Comparison of ENCODE assay signal across 8 mouse cellular contexts in the genomic region with DNA sequence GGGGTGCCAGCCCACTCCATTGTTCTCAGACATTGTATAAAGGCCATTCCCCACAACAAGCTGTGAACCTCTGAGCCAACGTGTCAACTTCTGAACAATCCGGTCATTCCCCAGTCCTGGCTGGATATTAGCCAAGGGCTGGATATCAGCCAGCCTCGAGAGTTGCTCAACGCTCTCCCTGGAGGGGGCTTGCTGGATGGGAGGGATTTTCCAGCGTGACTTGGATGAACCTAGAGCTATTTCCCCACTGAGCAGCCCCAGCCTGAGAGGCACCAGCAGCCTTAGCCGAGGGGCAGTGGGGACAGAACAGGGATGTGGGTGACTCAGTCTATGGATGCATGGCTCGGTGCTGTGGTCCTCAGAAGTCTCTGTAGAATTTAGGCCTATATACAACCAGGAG. TPM values are rescaled to one million over a fixed set of nuclear protein-coding genes. Genes with fewer than 3 reads are reported as not detected.
A peak's percentile ranks its signal among the peaks of the same experiment; 100 is the strongest.
DNase-seq lines count a peak whose midpoint lies in the region; ATAC-seq lines count a peak whose summit lies in the region.

No protein-coding gene starts in this region.

- DNase-seq in adrenal gland, adult 2 months: peak; percentile 82
- peak; percentile 29 to 61 for DNase-seq in cerebellum, postnatal 25 days
- peak; percentile 31 for DNase-seq in gonadal fat pad, adult 2 months (ENCODE audit: low read depth)
- peak; percentile 40 for DNase-seq in limb, embryonic 10.5 days (ENCODE audit: low spot score)
- DNase-seq in urinary bladder, adult 18-20 months (ENCODE audit: low spot score in 2 of 2): peak; percentile 28 to 71

- H3K9ac ChIP-seq in intestine, embryonic 15.5 days: peak overlapping the region; percentile 24; the same call in 1 of the 2 replicates
- H3K9ac ChIP-seq in midbrain, embryonic 13.5 days (replicated peaks): no peak overlapping the region

- H3K27ac ChIP-seq in intestine, embryonic 15.5 days: peak overlapping the region; percentile 81
- H3K27ac ChIP-seq in limb, embryonic 10.5 days: peak overlapping the region; percentile 82
- peak overlapping the region; percentile 42 for H3K27ac ChIP-seq in midbrain, embryonic 13.5 days

- ATAC-seq in intestine, embryonic 15.5 days: peak; percentile 82
- peak; percentile 78 for ATAC-seq in midbrain, embryonic 13.5 days
- no peak for ATAC-seq in inflammation-experienced regulatory T-cells, adult 6 months

- H3K4me1 ChIP-seq in intestine, embryonic 15.5 days (replicated peaks): peaks cover 23% of the 10 kb centered on the region
- H3K4me1 ChIP-seq in limb, embryonic 10.5 days: peaks cover 46% of the 10 kb centered on the region
- H3K4me1 ChIP-seq in midbrain, embryonic 13.5 days (replicated peaks): peaks cover 20% of the 10 kb centered on the region

- H3K4me3 ChIP-seq in intestine, embryonic 15.5 days (replicated peaks): no peak overlapping the region
- peak overlapping the region; percentile 16; the same call in 1 of the 2 replicates for H3K4me3 ChIP-seq in limb, embryonic 10.5 days
- H3K4me3 ChIP-seq in midbrain, embryonic 13.5 days (replicated peaks): no peak overlapping the region

- WGBS in intestine, embryonic 15.5 days: 20% methylated on average over 7 of the region's 7 CpGs
- WGBS in limb, embryonic 10.5 days: 44% methylated on average over 7 of the region's 7 CpGs
- WGBS in midbrain, embryonic 13.5 days: 14% methylated on average over 7 of the region's 7 CpGs

- no peaks in the 10 kb centered on the region for H3K9me3 ChIP-seq in intestine, embryonic 15.5 days
- H3K9me3 ChIP-seq in limb, embryonic 10.5 days (replicated peaks): no peaks in the 10 kb centered on the region
- H3K9me3 ChIP-seq in midbrain, embryonic 13.5 days: no peaks in the 10 kb centered on the region

- H3K36me3 ChIP-seq in intestine, embryonic 15.5 days: no peaks in the 10 kb centered on the region
- no peaks in the 10 kb centered on the region for H3K36me3 ChIP-seq in limb, embryonic 10.5 days
- H3K36me3 ChIP-seq in midbrain, embryonic 13.5 days: no peaks in the 10 kb centered on the region

- H3K4me2 ChIP-seq in intestine, embryonic 15.5 days (replicated peaks): peak overlapping the region; percentile 26
- H3K4me2 ChIP-seq in midbrain, embryonic 13.5 days (replicated peaks): no peak overlapping the region

- no peaks in the 10 kb centered on the region for H3K27me3 ChIP-seq in intestine, embryonic 15.5 days (replicated peaks)
- peaks cover 86% of the 10 kb centered on the region for H3K27me3 ChIP-seq in limb, embryonic 10.5 days (ENCODE audit: low read depth, poor library complexity, severe bottlenecking)
- H3K27me3 ChIP-seq in midbrain, embryonic 13.5 days: 0 out of 2 replicates have a peak, but pooled peaks cover 4% of the 10 kb centered on the region

RNA-seq across cellular contexts. Expression of a gene that starts 51.0 kb away (rescaled TPM):
- 1 to 10 TPM in 1 of 2 experiments, under 1 TPM in 1; 0.69 to 4.9 TPM for total RNA-seq in adrenal gland, adult 2 months (2021)
- polyA plus RNA-seq in adrenal gland, adult 2 months (2012; rRNA removed): 6.3 and 13.2 TPM in 2 replicates
- polyA plus RNA-seq in gonadal fat pad, adult 2 months (2012; rRNA removed): 6.5 and 6.7 TPM in 2 replicates
- polyA plus RNA-seq in intestine, embryonic 15.5 days (2015; fragmentation: Nextera tagmentation; extraction: Ambion mirVana): 1.7 and 1.8 TPM in 2 replicates
- 10.3 and 19.3 TPM in 2 replicates for polyA plus RNA-seq in limb, embryonic 10.5 days (2016; fragmentation: Nextera tagmentation; extraction: Ambion mirVana)
- polyA plus RNA-seq in midbrain, embryonic 13.5 days (2015; fragmentation: Nextera tagmentation; extraction: Ambion mirVana): 0.55 and 0.69 TPM in 2 replicates
- polyA plus RNA-seq in inflammation-experienced regulatory T-cells, adult 6 months (2017; shearing (Covaris generic)): not detected

Comparison
In these comparisons a context has a peak if more than half of its experiments do, and no peak if none do; other contexts are left out.
1. DNase-seq: peak in every context shown above with its lines; median percentile 82 in adrenal gland, adult 2 months; 50 in urinary bladder, adult 18-20 months; 45 in cerebellum, postnatal 25 days; 40 in limb, embryonic 10.5 days; 31 in gonadal fat pad, adult 2 months.